Mouse (Mus musculus) lung, adult 2 months (tissue): ENCODE measurements around the gene Setd3. TPM values are rescaled to one million over a fixed set of nuclear protein-coding genes. Genes with fewer than 3 reads are reported as not detected.

Experiments
- DNase-seq: peaks from one replicate; pipeline ENCODE4 v3.0.0; 2022
- H3K4me1 ChIP-seq: fragments of 200-500 bp; 2 replicates; pipeline ENCODE4 v1.6.1; 2011; ENCODE audit warnings: low read length; ENCODE audit not compliant: control insufficient read depth, insufficient read depth
- H3K4me3 ChIP-seq: fragments of 200-500 bp; replicated peaks from 2 replicates; pipeline ENCODE3; 2011; ENCODE audit warnings: low read depth, mild to moderate bottlenecking, control low read depth, low read length; ENCODE audit errors: extremely low read depth
- CTCF ChIP-seq: fragments of 200-500 bp; IDR thresholded peaks from 2 replicates; pipeline ENCODE4 v1.5.1; 2011; ENCODE audit warnings: mild to moderate bottlenecking, low read length, control low read depth; ENCODE audit not compliant: insufficient read depth
- POLR2A ChIP-seq: fragments of 200-500 bp; IDR thresholded peaks from 2 replicates; pipeline ENCODE4 v1.6.1; 2011; ENCODE audit warnings: low read depth, mild to moderate bottlenecking, control low read depth, low read length, borderline replicate concordance; ENCODE audit errors: extremely low read depth
- WGBS: fragments of 180-500 bp; shearing (Covaris S2); methylation state at CpG from one replicate; pipeline ENCODE4 v1.1.7; 2018; 5-methylcytosine and 5-hydroxymethylcytosine counted together
- polyA plus RNA-seq: library from polyadenylated mRNA; depleted of rRNA; stranded (reverse); fragments of >200 nt; gene quantifications from 2 replicates; pipeline ENCODE4 v1.2.3, GENCODE M21; 2012

Gene Setd3
- polyA plus RNA-seq, 1 experiment: 28.4 TPM

DNA sequence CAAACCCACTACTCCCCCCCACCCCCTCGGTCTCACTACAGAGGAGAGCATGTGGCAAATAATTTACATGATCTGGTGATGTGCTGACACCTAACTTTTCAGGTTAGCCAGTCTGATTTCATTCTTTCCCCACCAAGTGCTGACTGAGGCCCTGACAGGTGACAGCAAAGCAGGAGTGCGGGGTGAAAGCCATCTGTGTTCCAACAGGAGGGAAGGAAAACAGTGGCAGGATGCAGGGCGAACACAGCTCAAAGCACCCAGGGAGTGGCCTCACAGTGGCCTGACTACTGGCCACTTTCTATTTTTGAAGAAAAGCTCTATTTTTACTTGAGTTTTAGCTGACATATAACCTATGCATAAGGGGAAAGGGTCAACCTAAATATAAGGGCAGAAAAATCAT, 15.4 kb downstream of the Setd3 start:
- Histone ChIP-seq H3K4me3 (no peak overlapping the region), H3K4me1 (peaks cover 2% of the 10 kb centered on the region; the same call in 1 of the 2 replicates)
- TF ChIP-seq CTCF: no peak
- TF ChIP-seq POLR2A: no peak
- DNase-seq: no peak
- 79% methylated on average over 3 of the region's 3 CpGs for WGBS

DNA sequence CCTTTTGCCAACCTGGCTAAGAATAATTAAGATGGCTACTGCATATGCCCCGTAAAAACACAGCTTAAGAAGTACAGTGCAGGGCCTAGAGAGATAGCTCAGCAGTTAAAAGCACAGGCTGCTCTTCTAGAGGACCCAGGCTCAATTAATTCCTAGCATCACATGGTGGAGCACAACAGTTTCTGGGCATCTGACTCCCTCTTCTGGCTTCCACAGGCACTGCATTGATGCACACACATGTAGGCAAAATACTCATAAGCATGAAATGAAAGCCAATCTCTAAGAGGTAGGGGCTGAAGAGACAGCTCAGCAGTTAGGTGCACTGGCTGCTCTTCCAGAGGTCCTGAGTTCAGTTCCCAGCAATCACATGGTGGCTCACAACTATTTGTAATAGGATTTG, 17.1 kb downstream of the Setd3 start:
- DNase-seq: no peak
- WGBS: 95% methylated on average over 1 of the region's 1 CpGs
- H3K4me3 ChIP-seq: no peak overlapping the region
- no peaks in the 10 kb centered on the region; the same call in 1 of the 2 replicates for H3K4me1 ChIP-seq
- TF ChIP-seq POLR2A (no peak), CTCF (peak; percentile 24; the same call in 1 of the 2 replicates)

DNA sequence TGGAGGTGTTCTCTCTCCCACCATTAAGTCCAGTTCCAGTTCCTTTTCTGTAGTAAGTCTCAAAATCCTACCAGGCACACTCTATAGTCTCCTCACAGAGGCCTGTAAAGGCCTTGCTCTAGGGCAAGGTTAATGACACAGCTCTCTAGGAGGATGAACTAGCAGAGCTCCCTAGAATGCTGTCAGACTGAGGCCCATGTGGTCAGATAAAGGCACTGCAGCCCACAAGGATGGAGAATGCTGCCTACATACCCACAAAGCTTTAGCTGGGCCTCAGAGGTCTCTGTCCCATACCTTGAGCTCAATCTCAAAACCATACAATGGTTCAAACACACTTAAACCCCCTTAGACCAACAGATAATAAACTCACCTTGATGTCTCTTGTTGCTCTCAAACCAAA, 19.3 kb downstream of the Setd3 start:
- Histone ChIP-seq H3K4me1 (no peaks in the 10 kb centered on the region), H3K4me3 (no peak overlapping the region)
- TF ChIP-seq POLR2A (no peak), CTCF (no peak)
- no peak for DNase-seq

DNA sequence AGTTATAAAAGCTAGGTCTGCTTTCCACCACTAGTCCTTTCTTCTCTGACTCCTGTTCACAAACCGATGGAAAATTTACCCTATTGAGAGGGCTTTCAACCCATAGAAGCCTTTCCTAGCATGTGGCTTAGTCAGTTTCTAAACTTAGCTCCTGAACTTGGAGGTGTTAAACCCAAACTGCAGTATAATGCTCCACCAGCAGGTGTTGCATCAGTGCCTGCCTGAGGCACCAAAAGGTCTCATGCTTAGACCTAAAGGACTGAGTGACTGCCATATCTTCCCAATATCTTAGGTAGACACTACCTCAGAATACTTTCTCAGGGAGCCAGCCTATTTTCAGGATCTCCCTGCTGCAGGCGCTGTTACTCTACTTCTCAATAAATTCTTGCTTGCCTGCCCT, 26.4 kb downstream of the Setd3 start:
- Histone ChIP-seq H3K4me1 (no peaks in the 10 kb centered on the region), H3K4me3 (no peak overlapping the region)
- no peak for TF ChIP-seq POLR2A
- TF ChIP-seq CTCF: no peak
- no peak for DNase-seq
- WGBS: 93% methylated on average over 2 of the region's 2 CpGs

DNA sequence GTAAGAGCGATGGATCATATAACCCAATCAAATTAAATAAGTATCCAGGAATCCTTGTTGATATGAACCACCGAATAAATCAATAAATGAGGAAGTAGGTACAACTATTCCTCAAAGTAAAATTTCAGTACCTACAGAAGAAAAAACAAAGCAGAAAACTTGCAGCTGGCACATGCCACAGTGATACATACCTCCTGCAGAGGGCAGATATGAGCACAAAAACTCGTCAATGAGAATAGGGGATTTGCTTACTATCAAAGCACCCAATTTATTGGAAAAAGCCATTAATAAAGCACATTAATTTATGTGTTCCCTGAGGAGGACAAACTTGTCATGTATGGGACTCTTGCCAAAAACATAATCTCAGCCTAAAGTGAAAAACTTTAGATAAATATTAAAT, 29.4 kb downstream of the Setd3 start:
- Histone ChIP-seq H3K4me1 (no peaks in the 10 kb centered on the region), H3K4me3 (no peak overlapping the region)
- 69% methylated on average over 3 of the region's 3 CpGs for WGBS
- TF ChIP-seq CTCF: no peak
- no peak for TF ChIP-seq POLR2A
- no peak for DNase-seq

DNA sequence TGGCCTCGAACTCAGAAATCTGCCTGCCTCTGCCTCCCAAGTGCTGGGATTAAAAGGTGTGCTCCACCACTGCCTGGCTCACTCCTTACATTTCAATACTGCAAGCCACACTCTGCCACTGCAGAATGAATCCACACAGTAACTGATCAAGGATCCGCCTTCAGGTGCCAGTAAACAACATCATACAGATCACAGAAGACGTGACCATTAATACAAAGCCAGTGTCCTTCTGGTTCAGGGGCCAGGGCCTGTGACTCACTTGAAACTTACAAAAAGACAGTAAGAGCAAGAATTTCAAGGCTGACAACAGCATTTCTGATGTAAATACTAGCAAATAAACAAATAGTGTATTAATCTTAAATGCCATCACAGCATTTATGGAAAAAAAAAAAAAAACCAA, 33.9 kb downstream of the Setd3 start:
- no peak overlapping the region for H3K4me3 ChIP-seq
- 93% methylated on average over 3 of the region's 3 CpGs for WGBS
- no peaks in the 10 kb centered on the region for H3K4me1 ChIP-seq
- TF ChIP-seq CTCF (no peak), POLR2A (no peak)
- no peak for DNase-seq

DNA sequence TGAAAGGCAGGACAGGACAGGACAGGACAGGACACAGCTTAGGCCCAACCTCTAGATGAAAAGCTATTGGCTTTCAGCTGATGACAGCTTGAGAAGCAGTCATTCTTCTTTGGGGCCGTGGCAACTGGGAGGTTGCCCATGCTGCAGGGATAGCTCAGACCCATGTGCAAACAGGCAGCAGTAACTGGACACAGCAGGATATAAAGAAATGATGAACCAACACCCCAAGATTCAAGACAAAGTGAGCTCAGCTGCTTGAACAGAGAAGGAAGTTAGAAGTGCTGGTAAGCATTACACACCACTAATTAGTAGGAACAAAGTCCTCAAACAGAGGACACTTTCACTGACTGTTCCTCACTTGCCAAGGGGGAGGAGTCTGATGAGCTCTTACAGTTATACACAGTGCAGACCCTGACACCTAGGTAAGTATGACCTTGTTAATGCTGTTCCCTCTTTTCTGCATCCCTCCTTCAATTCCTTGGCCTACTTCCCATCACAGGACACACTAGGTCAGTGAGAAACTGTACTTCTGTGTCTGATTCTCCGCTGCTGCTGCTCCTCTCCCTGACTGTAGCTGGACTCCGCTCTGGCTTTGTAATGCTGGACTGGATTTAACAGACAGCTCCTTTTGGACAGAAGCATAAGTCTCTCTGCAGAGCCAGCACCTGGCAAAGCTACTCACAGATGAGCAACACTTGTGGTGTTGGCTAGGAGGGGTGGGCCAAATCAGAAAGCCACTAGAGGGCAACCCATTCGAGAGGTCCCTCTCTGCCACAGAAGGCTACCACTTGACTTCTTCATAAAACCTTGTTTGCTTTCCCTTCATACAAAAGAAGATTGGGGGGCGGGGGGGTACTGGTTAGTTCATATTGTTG, 35.3 kb downstream of the Setd3 start:
- 82% methylated on average over 5 of the region's 5 CpGs for WGBS

DNA sequence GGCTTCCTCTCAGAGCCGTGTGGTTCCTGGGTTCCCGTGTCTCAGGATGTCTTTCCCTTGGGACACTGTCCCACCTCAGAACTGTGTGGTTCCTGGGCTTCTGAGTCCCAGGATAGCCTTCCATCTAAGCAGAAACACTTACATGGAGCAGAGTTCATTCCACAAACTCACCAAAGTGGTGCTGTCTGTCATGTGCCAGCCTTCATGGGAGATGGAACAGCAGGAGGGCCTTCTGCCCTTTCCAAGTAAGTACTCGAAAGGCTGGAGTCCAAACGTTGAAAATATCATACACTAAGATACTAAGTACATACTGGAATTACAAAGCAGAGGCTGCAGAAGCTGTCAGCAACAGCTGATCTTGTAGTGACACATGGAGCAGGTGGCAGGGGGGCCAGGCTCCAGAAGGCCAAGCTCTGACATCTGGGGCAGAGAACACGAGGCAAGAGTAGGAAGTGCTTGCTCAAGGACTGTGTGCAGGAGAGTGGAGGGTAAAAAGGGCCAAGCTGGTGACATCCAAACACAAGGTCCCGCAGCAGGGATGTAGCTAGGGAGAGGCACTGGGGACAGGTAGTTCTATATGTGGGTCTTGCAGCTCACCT, 43.4 kb downstream of the Setd3 start:
- TF ChIP-seq CTCF (no peak), POLR2A (no peak)
- 68% methylated on average over 6 of the region's 6 CpGs for WGBS
- Histone ChIP-seq H3K4me3 (no peak overlapping the region), H3K4me1 (no peaks in the 10 kb centered on the region)
- DNase-seq: no peak

More for the DNA sequence above, 35.3 kb downstream of the Setd3 start:
- DNase-seq: no peak
- TF ChIP-seq CTCF (no peak), POLR2A (no peak)
- no peaks in the 10 kb centered on the region for H3K4me1 ChIP-seq
- H3K4me3 ChIP-seq: no peak overlapping the region

DNA sequence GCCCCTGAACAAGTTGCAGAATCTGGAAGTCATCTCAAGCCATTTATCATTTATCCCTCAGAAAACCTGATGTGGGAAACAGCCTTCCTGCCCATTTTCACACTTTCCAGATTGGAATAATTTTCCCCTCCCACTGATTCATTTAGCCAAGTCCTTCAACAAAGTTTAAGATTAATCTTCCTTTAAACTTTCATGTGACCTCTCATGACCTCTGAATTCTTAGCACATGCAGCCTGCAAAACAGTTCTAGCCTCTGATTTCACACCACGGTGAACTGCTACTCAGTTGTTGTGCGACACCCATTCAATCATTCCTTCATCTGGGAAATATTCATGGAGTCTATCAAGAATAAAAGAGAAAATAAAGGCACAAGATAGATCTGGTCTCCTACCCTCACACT, 45.9 kb downstream of the Setd3 start:
- 76% methylated on average over 2 of the region's 2 CpGs for WGBS
- no peak for TF ChIP-seq POLR2A
- TF ChIP-seq CTCF: no peak
- H3K4me1 ChIP-seq: no peaks in the 10 kb centered on the region
- DNase-seq: no peak
- H3K4me3 ChIP-seq: no peak overlapping the region

DNA sequence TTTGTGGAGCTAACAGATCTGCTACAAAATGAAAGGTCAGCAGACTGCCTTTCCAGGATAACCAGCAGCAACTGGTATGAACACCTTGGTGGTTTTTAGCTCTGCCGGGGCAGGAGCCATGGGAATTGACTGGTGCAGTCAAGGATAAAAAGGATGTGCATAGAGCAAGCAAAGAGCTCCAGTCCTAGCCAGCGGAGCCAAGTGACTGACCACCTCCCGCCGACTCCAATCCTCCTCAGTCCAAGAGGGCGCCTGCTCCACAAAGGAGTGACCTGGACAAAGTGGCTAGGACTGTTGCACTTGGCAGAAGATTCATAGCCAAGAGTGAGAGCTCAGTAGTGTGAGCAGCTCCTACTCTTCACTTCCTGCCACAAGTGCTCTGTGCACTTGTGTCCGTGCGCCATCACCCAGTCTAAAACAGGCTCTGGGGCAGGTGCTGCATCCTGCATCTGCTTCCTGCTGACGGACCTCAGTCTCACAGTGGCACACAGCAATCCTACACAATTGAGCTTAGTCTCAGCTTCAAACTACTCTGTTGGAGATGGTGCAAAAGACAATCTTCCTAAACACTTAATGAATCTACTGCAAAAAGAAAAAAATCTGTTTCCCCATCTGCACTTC, 46.6 kb downstream of the Setd3 start:
- no peak for DNase-seq
- WGBS: 84% methylated on average over 8 of the region's 8 CpGs
- no peaks in the 10 kb centered on the region for H3K4me1 ChIP-seq
- TF ChIP-seq POLR2A (no peak), CTCF (no peak)
- H3K4me3 ChIP-seq: no peak overlapping the region
